Mouse (Mus musculus): ENCODE results near the gene Ccnb1.

- TF ChIP-seq TAL1 (IDR thresholded peaks at IDR 0.05; ENCODE audit: low read length) (no peak), GATA1 (IDR thresholded peaks at IDR 0.05; ENCODE audit: low read length) (no peak)
Observed at GRCm38 (mm10) chr13:100730153-100730860, 56.1 kb downstream of the Ccnb1 start.
